Mouse (Mus musculus): ENCODE results near the gene Cpne2.
A peak's percentile ranks its signal among the peaks of the same experiment; 100 is the strongest.

Gene Cpne2

DNA sequence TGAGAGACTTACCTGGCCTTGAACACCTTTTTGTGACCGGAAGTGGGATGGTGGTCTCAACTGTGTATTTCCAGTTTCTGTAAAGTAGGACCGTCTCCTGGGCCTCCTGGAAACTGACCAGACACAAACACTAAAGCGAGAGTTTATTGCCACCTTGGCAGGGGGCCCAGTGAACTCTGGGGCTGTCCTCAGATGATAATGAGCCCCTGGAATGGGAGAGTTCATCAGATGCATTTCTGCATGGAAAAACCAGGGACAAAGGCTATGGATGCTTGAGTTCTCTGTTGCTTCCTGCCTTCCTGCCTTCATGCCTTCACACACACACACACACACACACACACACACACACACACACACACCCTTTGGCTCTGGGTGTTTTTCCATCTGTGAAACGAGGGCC is 1.8 kb downstream of the Cpne2 start:
- no peak for DNase-seq (ENCODE audit: inconsistent age in 2 of 2, low spot score in 1 of 2)

- no peak for DNase-seq (ENCODE audit: inconsistent age in 2 of 2, low spot score in 1 of 2)
These were observed 2.8 kb downstream of the Cpne2 start for GRCm38 (mm10) chr8:94535631-94536030.

DNA sequence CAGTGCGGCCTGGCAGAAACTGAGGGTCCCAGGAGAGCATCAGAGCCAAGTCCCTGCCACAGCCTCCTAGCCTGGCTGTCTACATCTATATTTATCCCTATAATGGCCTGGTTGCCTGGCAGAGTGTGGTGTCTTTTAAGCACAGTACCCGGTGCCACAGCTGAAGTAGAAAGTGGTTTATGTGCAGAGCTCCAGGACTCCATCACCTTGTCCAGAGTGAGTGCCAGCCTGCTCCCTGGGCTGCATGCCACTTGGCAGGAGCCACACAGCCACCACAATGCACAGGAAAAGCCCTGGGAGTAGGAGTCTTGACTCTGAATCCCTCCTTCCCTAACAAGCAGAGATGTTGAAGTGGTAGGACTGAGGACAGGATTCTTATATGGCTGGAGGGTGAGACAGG is 4.7 kb downstream of the Cpne2 start:
- DNase-seq (ENCODE audit: inconsistent age in 2 of 2, low spot score in 1 of 2): no peak

- no peak for DNase-seq (ENCODE audit: inconsistent age in 2 of 2, low spot score in 1 of 2)
These were observed 7.2 kb downstream of the Cpne2 start for GRCm38 (mm10) chr8:94540025-94540424.

DNA sequence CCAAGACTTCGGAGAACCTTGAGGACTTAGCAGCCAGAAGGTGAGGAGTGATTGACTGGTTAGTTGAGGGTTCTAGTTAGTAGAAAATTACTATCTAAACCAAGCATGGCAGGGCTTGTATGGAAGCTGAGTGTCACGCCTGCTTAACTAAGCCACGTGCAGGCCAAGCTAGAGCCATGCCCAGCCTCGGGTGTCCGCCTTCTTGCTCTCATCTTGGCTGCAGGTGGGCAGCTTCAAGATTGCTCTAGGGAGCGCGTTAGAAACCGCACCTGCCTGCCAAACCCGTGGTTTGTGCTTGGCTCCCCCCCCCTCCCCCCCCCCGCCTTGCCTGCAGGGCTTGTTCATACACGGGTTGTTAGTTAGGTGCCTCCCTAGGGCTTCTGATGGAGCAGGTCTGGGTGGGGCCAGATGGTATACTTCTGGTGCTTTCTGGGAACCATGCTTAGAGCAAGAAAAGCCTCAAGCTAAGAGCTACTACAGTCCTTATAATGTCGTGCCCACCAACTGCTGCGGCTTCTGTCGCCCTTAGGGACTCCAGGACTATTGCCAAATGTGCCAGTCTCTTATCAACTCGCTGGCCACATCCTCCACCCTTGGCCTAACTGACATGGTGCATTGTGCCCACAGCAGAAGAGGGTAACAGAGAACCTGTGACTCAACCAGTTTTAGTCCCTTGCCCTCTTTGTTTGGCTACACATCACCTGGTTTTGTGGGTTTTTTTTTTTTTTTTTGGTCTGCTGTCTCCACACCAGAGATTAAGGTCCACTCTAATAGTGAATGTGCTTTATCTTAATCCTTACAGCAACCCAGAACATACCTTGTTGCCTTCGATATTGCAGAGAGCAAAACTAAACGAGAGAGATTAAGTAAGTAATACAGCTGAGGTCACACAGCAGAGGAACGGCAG is 8.4 kb downstream of the Cpne2 start:
- no peak for DNase-seq (ENCODE audit: inconsistent age in 2 of 2, low spot score in 1 of 2)

DNA sequence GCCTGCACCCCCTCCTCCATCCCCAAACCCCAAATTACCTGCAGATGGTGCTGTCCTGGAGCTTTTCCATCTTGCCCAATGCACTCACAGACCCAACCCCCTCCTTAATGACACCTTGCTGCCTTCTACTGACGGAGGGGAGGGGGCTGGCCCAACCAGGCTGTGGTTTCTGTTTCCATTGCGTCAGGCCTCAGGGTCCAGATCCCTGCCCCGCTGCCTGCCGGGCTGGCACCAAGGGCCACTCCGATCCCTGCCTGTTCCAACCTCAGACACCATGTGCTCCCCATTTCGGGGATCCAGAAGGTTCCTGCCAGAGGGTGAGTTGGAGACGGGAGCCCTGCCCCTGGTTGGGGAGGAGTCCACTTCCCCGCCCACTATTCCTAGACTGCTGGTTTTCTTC is 11.2 kb downstream of the Cpne2 start:
- no peak for DNase-seq (ENCODE audit: inconsistent age in 2 of 2, low spot score in 1 of 2)

- DNase-seq (ENCODE audit: inconsistent age in 2 of 2, low spot score in 1 of 2): no peak
These were observed 16.3 kb downstream of the Cpne2 start for GRCm38 (mm10) chr8:94549041-94549440.

- no peak for DNase-seq (ENCODE audit: inconsistent age in 2 of 2, low spot score in 1 of 2)
These were observed 16.7 kb downstream of the Cpne2 start for GRCm38 (mm10) chr8:94549482-94549881.

DNA sequence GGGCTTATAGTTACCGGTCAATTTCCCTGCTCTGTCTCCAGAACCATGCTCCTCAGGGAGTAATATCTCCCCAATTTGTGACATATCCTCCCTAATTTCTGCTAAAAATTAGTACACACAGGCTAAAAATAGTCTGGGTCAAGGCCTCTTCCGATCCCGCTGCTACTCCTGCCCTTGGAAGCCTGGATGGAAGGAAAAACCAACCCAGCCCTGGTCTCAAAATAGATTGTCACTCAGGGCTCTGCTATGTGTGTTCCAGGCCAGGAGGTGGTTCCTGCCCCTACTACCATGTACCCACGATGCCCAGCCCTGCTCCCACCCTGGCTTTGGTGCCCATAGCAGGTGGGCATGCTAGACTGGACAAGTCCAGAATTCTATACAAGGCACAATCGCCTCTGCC is 17.2 kb downstream of the Cpne2 start:
- DNase-seq (ENCODE audit: inconsistent age in 2 of 2, low spot score in 1 of 2): peak; percentile 37 to 74

GRCm38 (mm10) chr8:94551471-94552422 is 19.0 kb downstream of the Cpne2 start:
- DNase-seq (ENCODE audit: inconsistent age in 2 of 2, low spot score in 1 of 2): no peak

DNA sequence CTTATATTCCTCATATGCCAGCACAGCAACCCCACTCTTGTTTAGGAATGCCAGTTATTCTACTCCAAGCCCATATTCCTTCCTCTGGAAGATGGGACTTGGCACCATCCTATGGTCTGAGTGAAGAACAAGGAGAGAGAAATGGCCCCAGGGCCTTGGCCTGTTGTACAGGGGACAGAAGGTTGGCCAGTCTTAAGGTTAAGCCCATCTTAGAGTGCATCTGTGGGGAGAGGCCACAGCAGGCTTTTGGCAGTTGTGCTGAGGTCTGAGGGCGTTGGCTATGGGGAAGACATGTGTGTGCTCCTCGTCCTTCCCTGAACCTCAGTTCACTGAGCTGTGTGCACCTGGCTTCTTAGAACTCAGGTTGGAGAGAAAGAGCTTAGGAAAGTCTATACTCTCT is 19.9 kb downstream of the Cpne2 start:
- no peak for DNase-seq (ENCODE audit: inconsistent age in 2 of 2, low spot score in 1 of 2)

GRCm38 (mm10) chr8:94557281-94557680 is 24.5 kb downstream of the Cpne2 start:
- peak; percentile 82 to 90 for DNase-seq (ENCODE audit: inconsistent age in 2 of 2, low spot score in 1 of 2)

DNA sequence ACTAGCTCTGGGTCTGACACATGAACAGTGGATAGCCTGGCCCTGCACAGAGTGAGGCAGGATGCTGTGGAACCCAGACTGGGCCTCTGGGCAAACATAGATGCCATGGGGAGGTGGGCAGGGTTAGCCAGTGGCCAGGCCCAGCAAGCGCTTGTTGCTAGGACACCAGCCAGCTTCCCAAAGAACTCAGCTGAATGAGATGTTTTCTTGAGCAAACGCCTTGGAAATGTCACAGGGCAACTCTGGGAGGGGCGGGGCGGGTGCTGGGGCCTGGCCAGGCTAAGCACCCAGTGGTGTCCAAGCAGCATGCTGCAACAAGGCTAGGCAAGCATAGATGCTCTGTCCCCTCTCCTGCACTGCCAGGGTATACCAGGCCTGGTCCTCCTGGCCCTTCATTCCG is 28.5 kb downstream of the Cpne2 start:
- no peak for DNase-seq (ENCODE audit: inconsistent age in 2 of 2, low spot score in 1 of 2)

DNA sequence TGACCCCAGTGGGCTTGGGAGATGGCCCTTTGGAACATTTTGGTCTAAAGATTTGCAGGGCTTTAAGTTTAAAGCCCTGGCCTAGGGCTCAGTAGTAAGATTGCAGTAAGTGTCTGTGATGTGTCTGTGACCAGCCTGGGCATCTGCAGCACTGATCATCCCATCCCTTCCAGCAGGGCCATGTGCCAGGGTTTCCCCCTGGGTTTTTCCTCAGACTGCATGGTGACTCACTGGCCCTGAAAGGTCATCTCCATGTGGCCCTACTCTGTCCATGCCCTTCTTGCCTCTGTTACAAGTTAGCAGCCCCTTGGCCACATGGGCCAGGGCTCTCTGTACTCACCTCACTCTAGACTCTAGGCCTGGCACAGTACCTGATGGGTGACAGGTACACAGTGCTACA is 31.6 kb downstream of the Cpne2 start:
- peak; percentile 73 to 76 for DNase-seq (ENCODE audit: inconsistent age in 2 of 2, low spot score in 1 of 2)

DNA sequence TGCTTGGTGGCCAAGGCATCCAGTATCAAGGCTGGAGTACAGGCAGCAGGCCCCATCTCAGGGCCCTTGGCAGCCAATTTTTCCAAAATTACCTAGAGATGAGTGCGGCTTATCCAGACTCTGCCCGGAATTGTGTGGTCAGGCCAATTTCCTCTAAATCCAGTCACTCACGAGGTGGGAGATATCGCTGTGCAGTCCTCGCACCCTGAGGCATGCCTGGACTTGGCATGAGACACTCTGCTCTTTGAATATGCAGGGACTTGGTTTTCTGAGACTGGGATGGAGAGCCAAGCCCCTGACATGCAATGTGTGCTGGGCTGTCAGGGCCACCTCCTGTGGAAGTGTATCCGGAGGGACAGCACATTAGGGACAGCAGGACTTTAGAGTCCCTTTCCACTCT is 33.2 kb downstream of the Cpne2 start:
- no peak for DNase-seq (ENCODE audit: inconsistent age in 2 of 2, low spot score in 1 of 2)

DNA sequence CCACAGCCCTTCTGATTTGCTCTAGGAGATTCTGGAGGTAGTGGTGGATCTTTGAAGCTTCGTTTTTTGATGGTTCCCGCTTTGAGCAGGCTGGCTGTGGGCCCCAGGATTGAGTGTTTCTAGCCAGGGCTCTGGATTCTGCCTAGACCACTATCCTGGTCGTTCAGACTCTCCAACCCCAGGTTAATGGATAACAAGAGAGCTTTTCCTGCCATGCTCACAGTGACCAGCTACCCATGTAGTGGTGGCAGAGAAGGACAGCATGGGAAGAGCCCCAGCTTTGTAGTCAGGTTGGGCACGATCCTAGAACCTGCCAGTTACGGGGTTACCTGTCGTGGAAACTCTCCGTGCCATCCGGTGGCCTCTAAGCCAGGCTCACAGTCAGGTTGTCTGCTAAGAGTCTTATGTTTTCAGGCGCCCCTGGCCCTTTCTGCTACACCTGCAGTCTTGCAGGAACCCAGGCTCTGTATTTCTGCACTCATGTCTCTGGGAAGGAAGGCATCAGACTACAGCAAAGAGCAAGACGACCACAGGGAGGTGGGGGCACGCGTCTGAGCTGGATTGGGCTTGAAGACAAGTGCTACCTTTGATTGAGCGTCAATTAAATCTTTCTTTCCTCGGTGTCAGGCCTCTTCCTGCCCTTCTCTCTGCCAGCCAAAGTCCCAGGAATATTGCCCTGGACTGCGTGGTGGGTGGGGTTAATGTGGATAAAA is 33.8 kb downstream of the Cpne2 start:
- no peak for DNase-seq (ENCODE audit: inconsistent age in 2 of 2, low spot score in 1 of 2)

- DNase-seq (ENCODE audit: inconsistent age in 2 of 2, low spot score in 1 of 2): no peak
These were observed 34.5 kb downstream of the Cpne2 start for GRCm38 (mm10) chr8:94567159-94567849.

GRCm38 (mm10) chr8:94568098-94568497 is 35.3 kb downstream of the Cpne2 start:
- no peak for DNase-seq (ENCODE audit: inconsistent age in 2 of 2, low spot score in 1 of 2)

DNA sequence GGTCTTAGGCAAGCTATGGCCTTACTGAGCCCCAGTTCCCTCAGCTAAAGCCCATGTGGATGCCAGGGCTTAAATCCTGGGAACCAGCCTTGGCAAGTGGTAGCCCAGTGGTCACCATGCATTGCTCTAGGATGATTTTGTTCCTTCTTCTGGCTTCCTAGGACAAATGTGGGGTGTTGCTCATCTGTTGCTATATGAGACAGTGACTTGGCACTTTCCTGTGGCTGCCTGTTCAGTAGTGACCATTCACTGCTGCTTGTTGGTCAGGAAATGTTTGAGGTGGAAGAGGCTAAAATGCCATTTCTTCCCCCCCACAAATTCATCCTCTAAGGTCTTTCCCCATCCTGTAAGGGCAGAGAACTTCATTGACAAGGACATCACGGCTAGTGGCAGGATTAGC is 36.6 kb downstream of the Cpne2 start:
- DNase-seq (ENCODE audit: inconsistent age in 2 of 2, low spot score in 1 of 2): no peak

DNA sequence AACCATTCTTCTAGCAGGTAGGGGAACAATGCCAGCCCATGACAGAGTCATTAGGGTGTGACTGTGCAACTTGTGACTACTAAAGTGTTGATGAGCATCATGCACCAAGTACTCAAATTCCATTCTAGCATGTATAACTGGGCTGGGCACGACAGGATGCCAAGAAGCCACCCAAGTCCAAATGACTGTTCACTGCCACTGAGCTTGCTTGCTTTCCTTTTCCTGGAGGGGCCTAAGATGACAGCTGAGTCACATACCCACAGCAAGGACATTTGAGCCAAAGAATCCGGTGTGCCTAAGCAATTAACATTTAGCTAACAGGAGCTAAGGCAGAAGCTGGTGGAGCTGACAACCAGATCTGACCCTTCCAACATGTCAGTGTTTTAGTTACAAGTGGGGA is 39.1 kb downstream of the Cpne2 start:
- peak; percentile 54 to 76 for DNase-seq (ENCODE audit: inconsistent age in 2 of 2, low spot score in 1 of 2)
